ENCODE assay signal across 8 mouse cellular contexts in genomic region chr16:5049774-5050234, GRCm38 (mm10). TPM values are rescaled to one million over a fixed set of nuclear protein-coding genes. Genes with fewer than 3 reads are reported as not detected.
DNase-seq lines count a peak whose midpoint lies in the region; ATAC-seq lines count a peak whose summit lies in the region.

Glyr1 (minus strand) TSS chr16:5049863.
Ubn1 (plus strand) TSS chr16:5050057.

- ATAC-seq in inflammation-experienced regulatory T-cells, adult 6 months = peak; percentile 92
- peak; percentile 97 for ATAC-seq in megakaryocyte-erythroid progenitor cell, adult 5-6 weeks (replicated peaks; ENCODE audit: low FRiP score, low TSS enrichment, poor library complexity, severe bottlenecking)

- intact Hi-C loops in gastrocnemius, postnatal 14 days (cut with DNase I; ENCODE audit: low total_unique reads) = loop anchor here (10.0 kb wide), 1 partner anchor 95 kb away; the partner anchor contains the start of gene Sec14l5
- intact Hi-C loops in left cerebral cortex, postnatal 10 days (cut with DNase I) = loop anchor here (10.0 kb wide), 1 partner anchor 95 kb away; the partner anchor contains the start of gene Sec14l5

- peak; percentile 99 to 100 for DNase-seq in adrenal gland, adult (ENCODE audit: inconsistent age in 2 of 2, low spot score in 1 of 2)
- peak; percentile 99 for DNase-seq in embryo, embryonic 10.5 days (ENCODE audit: low spot score)
- peak; percentile 100 for DNase-seq in gastrocnemius, postnatal 14 days
- peak; percentile 100 for DNase-seq in left cerebral cortex, postnatal 10 days (ENCODE audit: extremely low spot score in 1 of 2, low spot score in 2 of 2)
- DNase-seq in right cerebral cortex, postnatal 25 days = peak; percentile 100
- DNase-seq in urinary bladder, postnatal 4 days (ENCODE audit: low spot score in 2 of 2) = peak; percentile 98 to 99

RNA-seq across cellular contexts. Expression of gene Glyr1, which starts in this region (rescaled TPM):
- total RNA-seq in gastrocnemius, postnatal 14 days (2021) = 10 to 100 TPM; 35.6 to 37.2 TPM
- 10 to 100 TPM; 77.6 to 91.8 (median 78.0) TPM for polyA plus RNA-seq in inflammation-experienced regulatory T-cells, adult 6 months (2017; shearing (Covaris generic))
- 100 to 1,000 TPM; 156 to 160 TPM for total RNA-seq in left cerebral cortex, postnatal 10 days (2021)
- 68.7 and 80.2 TPM in 2 replicates for total RNA-seq in megakaryocyte-erythroid progenitor cell, adult 5-6 weeks (2014; fragmentation: Nextera tagmentation)
- 84.7 and 85.2 TPM in 2 replicates for total RNA-seq in megakaryocyte-erythroid progenitor cell, adult 5-6 weeks (2017)

RNA-seq across cellular contexts. Expression of gene Ubn1, which starts in this region (rescaled TPM):
- total RNA-seq in gastrocnemius, postnatal 14 days (2021) = 10 to 100 TPM; 21.2 to 25.5 TPM
- 10 to 100 TPM; 29.5 to 42.1 (median 34.1) TPM for polyA plus RNA-seq in inflammation-experienced regulatory T-cells, adult 6 months (2017; shearing (Covaris generic))
- total RNA-seq in left cerebral cortex, postnatal 10 days (2021) = 10 to 100 TPM; 38.1 to 38.9 TPM
- total RNA-seq in megakaryocyte-erythroid progenitor cell, adult 5-6 weeks (2014; fragmentation: Nextera tagmentation) = 47.5 and 48.3 TPM in 2 replicates
- 38.4 and 39.8 TPM in 2 replicates for total RNA-seq in megakaryocyte-erythroid progenitor cell, adult 5-6 weeks (2017)

Comparison
In these comparisons a context has a peak if more than half of its experiments do, and no peak if none do; other contexts are left out.
1. Peak in every context shown above with its lines: DNase-seq and ATAC-seq.